Comparison of ENCODE assay signal across 14 mouse cellular contexts in genomic region chr2:181048252-181048945, GRCm38 (mm10). TPM values are rescaled to one million over a fixed set of nuclear protein-coding genes. Genes with fewer than 3 reads are reported as not detected.
DNase-seq lines count a peak whose midpoint lies in the region; ATAC-seq and TF ChIP-seq lines count a peak whose summit lies in the region.
"Had no signal": no experiment of that assay in that cellular context is flagged by ENCODE, and none has a peak within 500 bp of the region (broad histone marks: within the 10 kb centered on the region; RNA-seq: fewer than 3 reads in every experiment).

No protein-coding gene starts in this region.

- H3K4me1 ChIP-seq in kidney, postnatal 0 days (replicated peaks; ENCODE audit: insufficient read depth, low read length) = 0 out of 2 replicates have a peak, but pooled peaks cover 4% of the 10 kb centered on the region
- peaks cover 4% of the 10 kb centered on the region; the same call in 1 of the 2 replicates for H3K4me1 ChIP-seq in forebrain, embryonic 16.5 days (replicated peaks; ENCODE audit: control insufficient read depth, insufficient read depth, low read length)

- peak; percentile 28 for DNase-seq in adrenal gland, postnatal 25 days
- no peak for DNase-seq in adrenal gland, postnatal 4 days (ENCODE audit: low spot score in 2 of 2)
- peak; percentile 21 for DNase-seq in kidney, postnatal 0 days (ENCODE audit: low spot score)
- DNase-seq in kidney, postnatal 10 days = no peak
- DNase-seq in NIH3T3 (ENCODE audit: low read depth) = peak; percentile 17
- DNase-seq in cerebellum, postnatal 10 days = peak; percentile 63 to 74
- DNase-seq in thymus, postnatal 14 days = no peak
- DNase-seq: B cell, adult 2 months had no signal

- no peaks in the 10 kb centered on the region for H3K36me3 ChIP-seq in kidney, postnatal 0 days (ENCODE audit: insufficient read depth, low read length)
- H3K36me3 ChIP-seq in forebrain, embryonic 16.5 days (ENCODE audit: control insufficient read depth, insufficient read depth) = no peaks in the 10 kb centered on the region
- H3K36me3 ChIP-seq: G1E had no signal

- 0 out of 2 replicates have a peak, but pooled peaks cover 4% of the 10 kb centered on the region for H3K27me3 ChIP-seq in kidney, postnatal 0 days (ENCODE audit: insufficient read depth, low read length)
- H3K27me3 ChIP-seq in forebrain, embryonic 16.5 days (replicated peaks; ENCODE audit: control insufficient read depth, insufficient read depth, low read length) = no peaks in the 10 kb centered on the region

- no peak for TF ChIP-seq CTCF in kidney, postnatal 0 days (IDR thresholded peaks at IDR 0.05; ENCODE audit: low read depth)

- H3K27ac ChIP-seq in kidney, postnatal 0 days = no peak overlapping the region
- no peak overlapping the region for H3K27ac ChIP-seq in forebrain, embryonic 16.5 days (ENCODE audit: low read length)

- WGBS in kidney, postnatal 0 days = 53% methylated on average over 7 of the region's 7 CpGs
- 52% methylated on average over 7 of the region's 7 CpGs for WGBS in forebrain, embryonic 16.5 days

- no peak for ATAC-seq in kidney, postnatal 0 days (replicated peaks; ENCODE audit: low FRiP score, low read depth)
- ATAC-seq in forebrain, embryonic 16.5 days = no peak
- ATAC-seq: hindbrain, embryonic 16.5 days had no signal

- H3K9ac ChIP-seq in kidney, postnatal 0 days (ENCODE audit: low read depth, low read length) = no peak overlapping the region
- H3K9ac ChIP-seq in forebrain, embryonic 16.5 days (replicated peaks; ENCODE audit: low read depth, low read length) = no peak overlapping the region

- no peaks in the 10 kb centered on the region for H3K9me3 ChIP-seq in kidney, postnatal 0 days (replicated peaks; ENCODE audit: low read length)
- H3K9me3 ChIP-seq in forebrain, embryonic 16.5 days (ENCODE audit: control insufficient read depth, low read length) = no peaks in the 10 kb centered on the region
- H3K9me3 ChIP-seq: G1E; megakaryocyte, embryonic 14.5 days had no signal

- no peak overlapping the region for H3K4me2 ChIP-seq in kidney, postnatal 0 days (ENCODE audit: low read length)
- no peak overlapping the region for H3K4me2 ChIP-seq in forebrain, embryonic 16.5 days (ENCODE audit: low read length)
- H3K4me2 ChIP-seq: heart, embryonic 11.5 days had no signal

- no peak overlapping the region for H3K4me3 ChIP-seq in kidney, postnatal 0 days (replicated peaks; ENCODE audit: low read depth, low read length)
- H3K4me3 ChIP-seq in forebrain, embryonic 16.5 days (replicated peaks; ENCODE audit: low read length) = no peak overlapping the region
- H3K4me3 ChIP-seq: megakaryocyte, embryonic 14.5 days; myocyte had no signal

RNA-seq across cellular contexts. Expression of gene Chrna4, which starts 5.1 kb away (rescaled TPM):
- total RNA-seq in adrenal gland, postnatal 25 days (2021) = 9.9 and 19.2 TPM in 2 replicates
- total RNA-seq in adrenal gland, postnatal 4 days (2021) = 10 to 100 TPM; 11.1 to 13.6 TPM
- 2.6 and 3.5 TPM in 2 replicates for polyA plus RNA-seq in kidney, postnatal 0 days (2015; fragmentation: Nextera tagmentation; extraction: Ambion mirVana)
- 6.9 and 9.9 TPM in 2 replicates for polyA plus RNA-seq in forebrain, embryonic 16.5 days (2015; fragmentation: Nextera tagmentation; extraction: Ambion mirVana)
- polyA plus RNA-seq: G1E, myocyte had no signal

Comparison
In these comparisons a context has a peak if more than half of its experiments do, and no peak if none do; other contexts are left out.
1. DNase-seq: peak in adrenal gland, postnatal 25 days (single experiment), kidney, postnatal 0 days (single experiment), NIH3T3 (single experiment) and cerebellum, postnatal 10 days (2 of 2); none in adrenal gland, postnatal 4 days (0 of 2), kidney, postnatal 10 days (single experiment) and thymus, postnatal 14 days (single experiment).